Mouse (Mus musculus) ES-Bruce4 (cell line): Measurements from ENCODE around the gene Pitpna.

Source experiments
- CTCF ChIP-seq: IDR thresholded peaks from one replicate; pipeline ENCODE4 v1.8.1; 2011; ENCODE audit warnings: low read depth, low read length
- POLR2A ChIP-seq: IDR thresholded peaks from one replicate; pipeline ENCODE4 v1.8.1; 2011; ENCODE audit warnings: low read length; ENCODE audit not compliant: insufficient read depth

GRCm38 (mm10) chr11:75657841-75658240 lies 69.9 kb downstream of the Pitpna start:
- no peak for TF ChIP-seq POLR2A
- no peak for TF ChIP-seq CTCF
